Mouse (Mus musculus) layer of hippocampus, postnatal 25 days (tissue): ENCODE data around the gene Ntrk2. TPM values are rescaled to one million over a fixed set of nuclear protein-coding genes. Genes with fewer than 3 reads are reported as not detected.

Source experiments
- DNase-seq, 2 experiments: peaks; one replicate each; pipeline ENCODE4 v3.0.0; 2022; ENCODE audit warnings: mixed read lengths in 2 of 2, low spot score in 1 of 2; ENCODE audit errors: extremely low spot score in 1 of 2
- total RNA-seq, 2 experiments: library from RNA; stranded (reverse); gene quantifications; 2 replicates each; pipeline ENCODE4 v1.2.3; 2021

Gene Ntrk2
- 100 to 1,000 TPM; 319 to 331 TPM for total RNA-seq

DNA sequence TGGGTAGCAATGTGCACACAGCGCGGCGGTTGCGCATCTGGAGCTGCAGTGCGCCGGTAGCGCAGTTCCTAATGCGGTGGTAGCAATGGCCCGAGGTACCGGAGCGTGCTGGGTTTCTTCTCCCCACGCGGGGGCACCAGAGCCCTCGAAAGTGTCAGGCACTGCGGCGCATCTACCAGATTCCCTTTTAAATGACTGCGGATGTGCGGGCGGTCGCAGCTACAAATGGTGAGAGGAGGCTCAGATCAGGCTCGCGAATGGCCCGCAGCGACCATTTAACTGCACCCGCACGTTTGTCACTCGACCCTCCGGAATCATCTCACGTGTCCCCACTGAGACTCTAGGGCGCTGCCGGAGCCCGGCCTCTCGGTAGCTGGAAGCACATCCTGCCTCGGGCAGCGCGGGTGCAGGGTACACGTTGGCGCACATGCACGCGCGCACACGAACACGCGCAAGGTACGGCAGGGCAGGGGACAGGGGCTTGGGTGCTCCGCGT lies at the start of gene Ntrk2:
TSS of gene Ntrk2 (plus strand) at position 173 of the 496 bp plus-strand sequence.
- DNase-seq = peak; percentile 89 to 94

DNA sequence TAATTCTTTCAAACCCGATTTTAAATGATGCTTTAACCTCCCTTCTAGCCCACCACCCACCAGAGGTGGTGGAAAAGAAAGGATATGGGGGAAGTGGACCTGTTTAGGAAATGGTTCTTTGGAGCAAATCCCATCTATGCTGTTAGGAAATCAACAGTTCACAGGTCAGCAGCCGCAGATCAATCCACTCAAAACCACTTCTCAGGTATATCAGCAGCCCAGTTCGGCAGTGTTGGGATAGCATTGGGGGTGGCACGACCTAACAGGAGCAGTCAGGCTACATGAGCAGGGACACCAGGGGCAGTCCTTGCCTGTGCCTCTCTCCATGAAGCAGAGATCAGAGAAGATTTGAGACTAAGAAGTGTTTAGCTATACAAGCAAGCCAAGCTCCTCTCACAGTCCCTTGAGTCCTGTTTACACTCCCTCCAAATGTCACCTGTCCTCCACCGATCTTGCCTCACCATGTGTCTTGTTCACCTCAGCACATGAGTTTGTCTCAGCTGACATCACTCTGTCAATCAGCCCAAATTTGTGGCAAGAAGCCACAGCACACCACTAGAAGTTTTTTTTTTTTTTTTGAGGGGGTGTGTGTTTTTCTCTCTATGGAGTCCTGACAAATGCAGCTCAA lies 45.3 kb upstream of the Ntrk2 start:
- DNase-seq = no peak

DNA sequence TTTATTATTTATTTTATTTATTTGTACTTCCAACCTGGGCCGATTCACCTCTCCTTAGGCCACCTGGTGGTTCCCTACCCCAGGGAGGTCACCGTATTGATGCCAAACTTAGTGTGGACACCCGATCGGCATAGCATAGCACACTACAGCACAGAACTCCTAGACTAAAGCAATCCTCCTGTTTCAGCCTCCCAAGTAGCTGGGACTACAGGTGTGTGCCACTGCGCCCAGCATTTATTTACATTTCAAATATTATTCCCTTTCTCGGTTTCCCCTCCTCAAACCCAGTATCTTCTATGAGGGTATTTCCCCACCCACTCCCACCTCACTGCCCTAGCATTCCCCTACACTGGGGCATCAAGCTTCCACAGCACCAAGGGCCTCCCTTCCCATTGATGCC lies 38.1 kb upstream of the Ntrk2 start:
- no peak for DNase-seq

DNA sequence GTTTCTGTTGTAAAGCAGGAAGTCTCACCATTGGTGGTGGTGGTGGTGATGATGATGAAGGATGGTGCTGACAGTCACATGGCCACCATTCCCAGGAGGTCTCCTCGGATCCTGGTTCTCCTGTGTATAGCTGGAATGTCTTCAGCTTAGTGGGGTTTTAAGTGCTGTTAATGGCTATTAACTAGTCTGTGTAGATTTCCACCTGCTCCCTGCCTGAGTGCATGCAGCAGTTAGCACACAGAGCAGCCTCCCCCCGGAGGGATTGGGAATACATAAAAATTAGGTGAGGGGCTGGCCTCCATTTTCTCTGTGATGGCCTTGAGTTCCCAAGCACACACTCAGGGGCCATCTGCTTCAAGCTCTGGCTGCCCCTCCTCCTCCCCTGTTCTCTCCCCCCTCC lies 36.9 kb upstream of the Ntrk2 start:
- DNase-seq = no peak

DNA sequence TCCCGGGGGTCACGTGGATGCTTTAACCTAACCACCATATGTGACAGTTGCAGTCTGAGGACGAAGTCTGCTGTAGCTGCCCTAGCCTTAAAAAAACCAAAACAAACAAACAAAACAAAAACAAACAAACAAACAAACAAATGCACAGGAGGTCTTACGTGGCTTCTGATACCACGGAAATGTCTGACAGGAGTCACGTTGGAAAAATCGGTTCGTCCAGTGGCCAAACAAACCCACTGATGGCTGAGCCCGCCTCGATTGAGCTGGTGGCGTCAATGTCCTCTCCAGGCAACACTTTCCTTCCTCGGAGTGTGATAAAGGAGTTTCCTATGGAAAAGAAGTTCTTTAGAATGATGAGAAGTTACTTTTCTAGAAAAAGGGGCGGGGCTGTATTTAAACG lies 27.1 kb upstream of the Ntrk2 start:
- no peak for DNase-seq

DNA sequence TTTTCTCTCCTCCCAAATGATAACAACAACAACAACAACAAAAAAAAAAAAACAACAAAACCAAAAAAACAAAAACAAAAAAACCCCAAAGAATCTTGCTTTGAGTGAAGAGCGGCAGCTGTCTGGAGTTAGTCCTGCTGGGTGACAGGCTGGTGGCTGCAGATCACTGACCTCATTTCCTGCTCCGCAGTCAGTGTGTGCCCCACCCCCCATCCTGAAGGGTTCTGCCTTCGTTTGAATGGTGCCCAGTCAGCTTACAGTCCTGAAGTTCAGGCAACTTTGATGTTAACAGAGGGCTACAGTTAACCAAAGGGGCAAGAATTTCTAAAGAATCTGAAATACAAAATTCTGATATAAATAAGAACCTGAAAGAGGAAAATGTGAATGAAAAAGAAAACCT lies 19.9 kb upstream of the Ntrk2 start:
- DNase-seq = no peak

DNA sequence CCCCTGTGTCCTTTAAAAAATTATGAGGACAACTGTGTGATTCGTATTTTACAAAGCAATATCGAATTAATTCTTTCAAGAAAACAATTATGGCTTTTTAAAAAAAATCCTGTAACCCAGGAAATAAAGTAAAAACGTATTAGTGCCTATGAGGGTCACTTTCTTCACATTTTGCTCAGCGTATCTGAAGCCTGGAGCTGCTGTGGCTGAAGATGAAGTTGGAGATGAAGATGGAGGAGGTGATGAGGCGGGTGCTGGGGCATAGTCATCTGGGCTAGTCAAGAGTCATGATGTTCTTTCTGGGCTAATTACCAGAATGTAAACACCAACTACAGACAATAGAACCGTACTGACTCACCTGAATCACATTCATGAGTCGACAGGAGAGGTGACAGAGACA lies 15.6 kb upstream of the Ntrk2 start:
- no peak for DNase-seq

DNA sequence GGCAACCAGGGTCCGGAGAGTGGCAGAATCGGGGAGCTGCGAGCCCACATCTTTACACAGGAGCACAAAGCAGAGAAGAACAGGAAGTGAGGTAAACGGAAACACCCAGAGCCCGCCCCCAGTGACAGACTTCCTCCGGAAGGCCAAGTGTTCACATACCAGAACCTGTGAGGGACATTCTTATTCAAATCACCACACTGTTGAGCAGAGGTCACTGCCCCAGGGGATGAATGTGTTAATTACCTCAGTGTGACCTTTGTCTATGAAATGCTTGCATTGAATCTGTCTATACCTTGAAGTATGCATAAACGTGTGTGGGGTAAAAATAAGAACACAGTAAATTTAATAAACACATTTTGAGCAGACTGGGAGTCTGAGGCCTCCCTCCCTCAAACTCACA lies 9.0 kb upstream of the Ntrk2 start:
- no peak for DNase-seq

DNA sequence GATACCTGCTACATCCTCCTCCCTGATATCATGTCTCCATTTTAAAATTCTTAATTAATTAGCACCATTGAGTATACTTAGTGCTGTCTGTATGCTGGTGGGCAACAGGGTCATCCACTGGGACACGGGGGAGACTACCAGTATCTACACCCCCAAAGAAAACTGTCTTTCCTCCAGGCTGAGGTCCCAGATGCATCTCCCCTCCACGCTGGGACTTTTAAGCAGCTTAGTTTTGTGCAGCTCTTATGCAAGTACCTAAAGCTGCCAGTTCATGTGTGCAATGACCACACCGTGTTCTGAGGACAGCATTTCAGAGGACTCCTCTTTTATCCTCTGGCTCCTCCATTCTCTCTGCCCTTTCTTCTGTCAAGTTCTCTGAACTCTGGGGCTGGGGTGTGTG lies 5.1 kb upstream of the Ntrk2 start:
- no peak for DNase-seq

DNA sequence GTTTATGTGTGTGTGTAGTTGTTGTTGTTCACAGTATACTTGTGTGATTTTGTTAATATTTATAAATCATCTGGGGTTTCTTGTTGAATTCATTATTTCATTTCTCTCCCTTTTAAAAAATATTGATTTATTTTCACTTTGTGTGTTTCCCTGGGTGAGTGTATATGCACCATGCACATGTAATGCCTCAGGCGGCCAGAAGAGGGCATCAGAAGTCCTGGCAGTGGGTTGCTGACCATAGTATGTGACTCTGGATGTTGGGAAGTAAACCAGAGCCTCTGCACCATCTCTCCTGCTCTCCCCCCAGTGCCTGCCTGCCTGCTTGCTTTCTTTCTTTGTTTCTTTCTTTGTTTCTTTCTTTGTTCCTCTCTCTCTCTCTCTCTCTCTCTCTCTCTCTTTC lies 2.5 kb upstream of the Ntrk2 start:
- no peak for DNase-seq

DNA sequence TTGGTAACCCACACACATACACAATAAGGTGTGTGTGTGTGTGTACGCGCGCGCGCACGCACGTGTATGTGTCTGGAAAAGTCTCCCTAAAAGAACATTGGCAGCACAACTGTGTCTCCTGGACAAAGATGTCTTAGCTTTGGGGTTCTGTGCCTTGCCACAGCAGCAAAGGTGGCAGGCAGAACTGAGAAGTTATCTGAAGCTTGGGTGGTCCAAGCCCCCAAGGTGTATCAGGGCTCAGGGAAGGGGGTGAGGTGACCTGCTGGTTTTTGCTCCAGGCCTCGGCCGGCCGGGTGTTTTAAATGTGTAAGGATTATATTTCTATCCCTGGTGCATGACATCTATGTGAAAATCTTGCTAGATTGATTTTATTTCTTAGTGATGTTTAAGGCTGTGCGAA lies 536 bp upstream of the Ntrk2 start:
- no peak for DNase-seq

DNA sequence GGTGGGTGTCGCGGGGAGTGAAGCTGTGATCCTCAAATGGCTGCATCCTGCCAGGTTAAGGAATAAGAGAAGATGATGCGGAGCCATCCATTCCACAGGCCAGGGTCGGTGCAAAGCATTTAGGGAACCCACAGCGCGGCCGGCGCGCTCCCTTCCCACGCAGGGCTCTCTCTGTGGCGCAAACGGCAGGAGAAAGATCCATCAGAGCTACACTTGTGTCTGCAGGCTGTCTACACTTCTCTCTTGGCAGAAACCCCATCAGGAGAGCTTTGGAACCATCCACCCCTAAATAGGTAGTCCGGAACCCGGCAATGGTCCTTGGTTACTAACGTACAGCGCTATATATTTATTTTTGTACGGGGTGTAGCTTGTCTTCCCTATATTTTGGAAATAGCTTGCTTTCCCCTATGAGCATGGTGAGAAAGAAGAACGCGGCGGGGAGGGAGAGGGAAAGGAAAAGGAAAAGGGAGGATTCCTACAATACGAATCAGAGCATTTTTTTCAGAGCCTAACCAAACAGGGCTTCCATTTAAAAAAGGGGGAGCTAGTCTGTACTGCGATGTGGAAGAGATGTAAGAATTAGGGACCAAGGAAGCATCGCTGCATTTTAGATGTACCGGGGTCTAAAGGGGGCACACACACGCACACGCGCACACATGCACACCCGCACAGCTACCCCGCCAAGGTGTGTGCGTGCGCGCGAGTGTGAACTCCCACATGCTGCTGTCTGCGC lies 693 bp downstream of the Ntrk2 start:
- no peak for DNase-seq

DNA sequence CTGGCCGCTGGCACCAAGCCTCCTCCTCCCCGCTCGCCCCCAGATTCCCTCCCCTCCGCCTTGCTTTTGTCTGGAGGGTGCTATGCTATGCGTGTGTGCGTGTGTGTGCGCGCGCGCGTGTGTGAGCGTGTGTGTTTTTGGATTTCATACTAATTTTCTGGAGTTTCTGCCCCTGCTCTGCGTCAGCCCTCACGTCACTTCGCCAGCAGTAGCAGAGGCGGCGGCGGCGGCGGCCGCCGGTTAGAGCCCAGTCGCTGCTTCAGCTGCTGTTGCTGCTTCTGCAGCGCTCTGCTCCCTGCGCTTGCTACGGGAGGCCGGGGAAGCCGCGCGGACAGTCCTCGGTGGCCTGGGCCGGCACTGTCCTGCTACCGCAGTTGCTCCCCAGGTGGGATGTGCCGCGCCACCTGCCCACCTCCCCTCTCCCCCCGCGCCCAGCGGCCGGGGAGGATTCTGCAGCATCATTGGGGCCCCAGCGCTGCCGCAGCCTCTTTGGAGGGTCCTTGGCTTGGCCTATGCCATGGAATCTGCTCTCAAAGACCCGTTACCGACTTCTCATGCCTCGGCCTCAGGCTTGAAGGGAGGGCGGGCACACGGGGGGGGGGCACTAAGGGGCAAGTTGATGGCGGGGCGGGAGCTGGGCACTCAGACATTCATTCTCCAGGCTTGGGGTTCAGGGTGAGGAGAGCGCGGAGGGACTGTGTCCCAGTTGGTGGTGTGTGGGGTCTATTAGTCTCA lies 1.4 kb downstream of the Ntrk2 start:
- DNase-seq = peak; percentile 65 to 78

DNA sequence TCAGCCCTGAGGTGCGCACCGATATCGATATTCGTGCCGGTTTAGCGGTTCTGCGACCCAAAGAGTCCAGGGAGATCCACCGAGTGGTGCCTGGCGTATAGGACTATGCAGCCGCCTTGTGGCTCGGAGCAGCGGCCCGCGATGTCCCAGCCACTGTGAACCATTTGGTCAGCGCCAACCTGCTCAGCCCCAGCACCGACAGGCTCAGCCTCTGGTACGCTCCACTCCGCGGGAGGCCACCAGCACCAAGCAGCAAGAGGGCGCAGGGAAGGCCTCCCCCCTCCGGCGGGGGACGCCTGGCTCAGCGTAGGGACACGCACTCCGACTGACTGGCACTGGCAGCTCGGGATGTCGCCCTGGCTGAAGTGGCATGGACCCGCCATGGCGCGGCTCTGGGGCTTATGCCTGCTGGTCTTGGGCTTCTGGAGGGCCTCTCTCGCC lies 2.0 kb downstream of the Ntrk2 start:
- peak; percentile 49 to 67 for DNase-seq

DNA sequence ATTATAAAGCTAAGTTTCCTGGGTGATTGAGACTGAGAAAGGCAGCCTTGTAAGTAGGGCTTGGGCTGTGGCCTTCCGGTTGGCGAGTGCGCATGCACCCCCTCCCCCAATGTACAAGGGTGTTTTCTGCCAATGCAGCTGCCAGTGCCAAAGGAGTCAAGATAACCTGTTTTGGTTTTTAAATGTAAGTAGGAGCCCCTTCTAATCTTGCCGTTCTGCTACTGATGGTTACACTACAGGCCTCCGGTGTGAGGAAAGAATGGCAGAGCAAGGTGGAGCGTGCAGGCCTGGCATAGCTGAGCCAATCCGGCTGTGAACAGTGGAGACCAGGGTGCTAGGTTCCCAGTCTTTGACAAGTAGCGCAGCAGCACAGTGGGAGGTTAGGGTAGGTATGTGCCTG lies 3.6 kb downstream of the Ntrk2 start:
- DNase-seq = peak; percentile 48 to 51

DNA sequence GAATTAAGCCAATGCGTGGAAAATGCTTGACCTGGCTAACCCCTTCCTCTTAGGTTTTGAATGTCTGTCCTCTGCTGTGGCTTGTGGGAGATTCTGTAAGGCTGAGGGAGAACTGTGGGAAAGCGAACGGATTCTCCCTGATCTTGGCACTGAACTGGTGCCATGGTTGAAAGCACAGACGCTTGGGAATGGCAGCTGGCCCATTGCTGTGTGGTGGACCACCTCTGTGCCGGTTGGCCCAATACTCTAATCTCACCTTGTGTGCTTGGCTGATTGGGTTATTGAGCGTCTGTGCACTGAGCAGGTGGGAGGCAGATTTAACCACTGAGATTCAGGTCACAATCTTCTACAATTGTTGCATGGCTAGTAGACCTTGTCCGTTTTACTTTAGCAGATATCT lies 18.4 kb downstream of the Ntrk2 start:
- no peak for DNase-seq

DNA sequence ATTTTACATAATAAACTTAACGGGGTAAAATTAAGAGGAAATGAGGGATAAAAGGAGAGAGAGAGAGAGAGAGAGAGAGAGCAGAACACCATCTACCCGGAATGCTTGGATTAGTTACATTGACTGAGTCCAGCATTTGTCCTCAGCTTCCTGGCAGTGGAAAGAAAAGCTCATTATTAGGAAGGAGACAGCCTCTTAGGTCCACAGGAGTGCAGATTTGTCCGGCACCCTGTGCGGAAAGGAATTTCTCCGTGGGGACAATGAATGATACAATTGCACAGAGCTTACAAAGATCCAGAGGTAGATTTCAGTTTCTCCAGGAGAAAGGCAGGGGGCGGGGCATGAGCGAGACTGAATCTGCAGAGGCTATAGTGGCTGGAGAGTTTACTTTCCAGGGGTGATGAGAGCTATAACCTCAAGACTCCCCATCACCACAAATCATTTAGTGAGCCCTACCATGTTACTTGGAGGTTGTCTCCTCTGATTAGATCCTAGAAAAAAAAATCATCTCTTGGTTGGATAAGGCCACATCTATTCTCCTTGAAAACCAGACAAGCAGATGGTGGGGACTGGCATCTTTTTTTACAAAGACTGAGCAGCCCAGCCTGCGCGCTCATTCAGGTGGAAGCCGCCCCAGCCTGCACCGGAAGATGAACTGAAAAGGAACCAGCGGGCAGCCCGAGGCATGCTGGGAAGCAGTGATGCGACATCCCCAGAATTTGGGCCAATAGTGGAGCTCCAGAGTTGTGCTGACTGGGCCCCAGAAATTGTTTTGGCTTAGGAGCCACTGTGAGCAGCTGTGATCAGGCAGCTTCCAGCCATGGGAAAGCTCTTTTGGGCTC lies 20.2 kb downstream of the Ntrk2 start:
- DNase-seq = no peak

DNA sequence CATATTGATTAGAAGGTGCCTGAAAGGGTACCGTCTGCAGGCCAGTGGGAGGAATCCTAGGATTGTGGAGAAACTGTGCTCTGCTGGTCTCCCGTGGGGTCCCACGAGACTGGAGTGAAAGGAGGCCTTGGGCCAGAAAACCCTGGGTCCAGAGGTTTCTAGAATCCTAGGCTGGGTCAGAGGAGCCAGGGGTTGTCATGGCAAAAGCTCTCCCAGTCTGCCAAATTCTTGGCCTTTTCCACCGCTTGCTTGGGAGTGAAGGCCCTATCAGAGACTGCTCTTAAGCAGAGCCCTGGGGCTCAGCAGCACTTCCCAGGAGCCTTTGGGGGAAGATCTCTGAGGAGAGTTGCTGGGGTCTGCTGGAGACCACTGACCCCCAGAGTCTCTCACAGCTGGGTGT lies 25.6 kb downstream of the Ntrk2 start:
- DNase-seq = no peak

DNA sequence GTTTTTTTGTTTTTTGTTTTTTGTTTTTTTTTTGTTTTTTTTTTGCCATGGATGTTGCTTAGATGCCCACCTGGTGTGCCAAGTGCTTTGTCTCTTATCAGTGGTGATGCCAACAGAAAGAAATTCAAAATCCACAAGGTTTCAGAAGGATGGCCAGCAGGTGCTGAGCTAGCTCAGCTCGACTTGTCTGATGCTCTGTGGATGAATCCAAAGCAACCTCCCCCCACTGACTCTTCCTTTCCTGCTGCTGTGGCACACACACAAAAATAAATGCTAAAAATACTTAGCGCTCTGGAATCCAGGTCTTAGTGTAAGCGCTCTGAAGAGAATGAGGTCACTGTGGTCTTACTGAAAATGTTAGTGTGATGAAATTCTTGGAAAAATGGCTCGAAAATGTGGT lies 28.4 kb downstream of the Ntrk2 start:
- DNase-seq = no peak

DNA sequence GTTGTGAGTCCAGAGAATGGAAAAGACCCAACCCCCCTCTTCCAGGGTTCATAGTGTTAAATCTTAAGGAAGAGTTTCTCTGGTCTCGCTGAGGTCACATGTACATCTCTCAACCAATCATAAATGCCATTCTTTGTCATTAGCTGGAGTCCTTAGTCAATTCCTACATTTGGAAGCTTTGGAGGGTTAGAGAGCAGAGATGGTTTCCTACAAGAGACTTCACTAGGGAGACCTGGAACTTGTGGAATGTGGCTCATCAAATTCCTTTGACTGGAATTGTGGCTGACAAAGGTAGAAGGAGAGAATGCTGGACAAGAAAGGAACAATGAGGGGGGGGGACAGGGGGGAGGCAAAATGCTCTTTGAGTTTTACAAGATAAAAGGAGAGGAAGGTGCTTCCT lies 30.5 kb downstream of the Ntrk2 start:
- DNase-seq = no peak

DNA sequence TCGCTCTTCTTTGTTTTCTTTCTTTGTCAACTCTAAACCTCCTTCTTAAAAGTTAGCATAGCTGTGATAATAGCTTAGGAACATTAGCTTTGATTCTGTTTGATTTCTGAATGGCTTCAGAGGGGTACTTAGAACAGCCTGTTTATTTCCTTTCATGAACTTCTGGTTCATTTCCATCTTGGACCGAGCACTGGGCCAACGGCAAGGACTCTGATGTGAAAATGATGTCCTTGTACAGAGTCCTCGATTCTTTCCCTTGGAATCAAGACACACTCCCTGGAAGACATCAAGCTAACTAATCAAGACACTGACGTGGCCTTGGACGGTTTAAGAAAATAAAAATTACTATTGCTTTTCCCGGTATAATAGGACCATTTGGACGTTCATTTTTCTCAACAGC lies 31.7 kb downstream of the Ntrk2 start:
- no peak for DNase-seq
